Mouse (Mus musculus): ENCODE data around the gene Ankdd1b.

GRCm38 (mm10) chr13:96468678-96469077 lies 2.3 kb downstream of the Ankdd1b start:
- no peak for TF ChIP-seq CTCF (conservative IDR thresholded peaks at IDR 0.05; ENCODE audit: low read length)
- no peak for TF ChIP-seq NANOG (IDR thresholded peaks at IDR 0.05; ENCODE audit: borderline replicate concordance, low read length)
